Mouse (Mus musculus) subcutaneous adipose tissue, adult 2 months (tissue): ENCODE measurements around the gene Gm21149. TPM values are rescaled to one million over a fixed set of nuclear protein-coding genes. Genes with fewer than 3 reads are reported as not detected.

ENCODE experiments used
- polyA plus RNA-seq: library from polyadenylated mRNA; depleted of rRNA; stranded (reverse); fragments of >200 nt; gene quantifications from 2 replicates; pipeline ENCODE4 v1.2.3, GENCODE M21; 2012; ENCODE audit warnings: low replicate concordance; rRNA removed

The Gm21149 gene
- 0.10 TPM in 1 of 2 replicates, not detected in the other for polyA plus RNA-seq

DNA sequence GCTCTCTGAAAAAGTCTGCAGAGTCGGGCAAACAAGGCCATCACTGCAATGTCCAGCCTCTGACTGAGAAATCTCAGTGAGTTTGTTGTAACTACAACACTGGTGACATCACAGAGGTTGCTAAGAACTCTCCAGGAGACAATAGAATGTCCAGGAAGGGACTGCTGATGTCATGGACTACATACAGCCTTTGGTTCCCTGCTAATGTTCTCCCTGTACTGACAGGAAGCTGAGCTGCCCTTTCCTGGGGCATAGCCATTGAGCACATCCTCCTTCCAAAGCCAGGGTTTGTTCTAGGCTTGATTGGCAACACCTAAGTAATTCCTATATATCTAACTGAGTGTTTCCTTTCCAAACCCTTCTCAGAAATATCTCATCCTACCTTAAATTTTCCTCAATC, at the start of gene Gm21149:
Gene Gm21149 (minus strand): TSS at position 101 of the 400 bp plus-strand sequence.

Other genes with a start within 250 kb of the Gm21149 start
- 0.27 TPM in 1 of 2 replicates, not detected in the other for gene Gm21190, start 52.7 kb upstream of the Gm21149 start, polyA plus RNA-seq
- 0.12 TPM in 1 of 2 replicates, not detected in the other for gene Gm21083, start 100.8 kb upstream of the Gm21149 start, polyA plus RNA-seq
- gene Speer4d, start 142.5 kb upstream of the Gm21149 start, polyA plus RNA-seq: 0.19 TPM in 1 of 2 replicates, not detected in the other
- gene 4930572O03Rik, start 180.5 kb upstream of the Gm21149 start, polyA plus RNA-seq: not detected in 2 replicates
- gene Speer4c, start 237.7 kb upstream of the Gm21149 start, polyA plus RNA-seq: not detected in 2 replicates